Mouse (Mus musculus) E14TG2a.4 (cell line): ENCODE results near the gene Serinc3.
A peak's percentile ranks its signal among the peaks of the same experiment; 100 is the strongest.

ENCODE experiments used
- CTCF ChIP-seq: conservative IDR thresholded peaks from 2 replicates; pipeline ENCODE4 v1.5.1; 2014; ENCODE audit warnings: low read length
- POU5F1 ChIP-seq: IDR thresholded peaks from 2 replicates; pipeline ENCODE4 v1.6.1; 2014; ENCODE audit warnings: low read length, borderline replicate concordance

DNA sequence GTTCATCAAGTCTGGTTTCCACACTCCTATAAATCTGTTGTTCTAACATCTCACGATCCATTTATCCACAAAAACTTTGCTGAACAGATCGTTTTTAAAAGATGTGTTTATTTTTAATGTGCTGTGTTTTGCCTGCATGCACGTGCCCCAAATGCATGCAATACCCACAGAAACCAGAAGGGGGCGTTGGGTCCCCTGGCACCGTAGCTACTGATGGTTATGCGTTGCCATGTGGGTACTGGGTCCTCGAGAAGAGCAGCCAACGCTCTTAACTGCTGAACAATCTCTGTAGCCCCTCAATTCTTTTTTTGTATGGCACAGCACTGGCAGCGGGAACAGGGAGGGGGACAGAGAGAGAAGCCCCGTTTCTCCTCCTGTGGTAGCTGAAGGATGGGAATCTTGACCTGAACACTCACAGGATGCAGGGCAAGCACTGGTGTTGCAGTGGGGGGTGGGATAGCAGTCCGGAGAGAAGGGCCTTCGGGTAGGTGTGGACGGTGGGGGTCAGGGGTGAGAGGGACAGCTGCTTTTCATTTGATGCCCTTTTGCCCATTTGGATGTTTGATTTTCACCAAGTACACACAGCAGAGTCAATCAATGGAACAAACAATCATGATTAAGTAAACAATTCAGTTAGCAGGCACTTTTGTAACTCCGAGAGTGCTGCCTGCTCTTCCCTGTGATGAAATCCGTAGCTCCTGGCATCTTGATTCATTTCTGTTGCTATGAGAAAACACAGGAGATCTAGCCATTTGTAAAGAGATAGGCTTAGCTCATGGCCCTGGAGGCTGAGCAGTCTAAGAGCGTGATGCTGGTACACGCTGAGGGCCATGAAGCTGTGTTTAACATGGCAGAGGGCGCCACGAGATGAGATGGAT lies 58.3 kb downstream of the Serinc3 start:
- TF ChIP-seq CTCF: peak; percentile 93
- TF ChIP-seq POU5F1: no peak
